Comparison of ENCODE assay signal across 24 mouse cellular contexts in the genomic region with DNA sequence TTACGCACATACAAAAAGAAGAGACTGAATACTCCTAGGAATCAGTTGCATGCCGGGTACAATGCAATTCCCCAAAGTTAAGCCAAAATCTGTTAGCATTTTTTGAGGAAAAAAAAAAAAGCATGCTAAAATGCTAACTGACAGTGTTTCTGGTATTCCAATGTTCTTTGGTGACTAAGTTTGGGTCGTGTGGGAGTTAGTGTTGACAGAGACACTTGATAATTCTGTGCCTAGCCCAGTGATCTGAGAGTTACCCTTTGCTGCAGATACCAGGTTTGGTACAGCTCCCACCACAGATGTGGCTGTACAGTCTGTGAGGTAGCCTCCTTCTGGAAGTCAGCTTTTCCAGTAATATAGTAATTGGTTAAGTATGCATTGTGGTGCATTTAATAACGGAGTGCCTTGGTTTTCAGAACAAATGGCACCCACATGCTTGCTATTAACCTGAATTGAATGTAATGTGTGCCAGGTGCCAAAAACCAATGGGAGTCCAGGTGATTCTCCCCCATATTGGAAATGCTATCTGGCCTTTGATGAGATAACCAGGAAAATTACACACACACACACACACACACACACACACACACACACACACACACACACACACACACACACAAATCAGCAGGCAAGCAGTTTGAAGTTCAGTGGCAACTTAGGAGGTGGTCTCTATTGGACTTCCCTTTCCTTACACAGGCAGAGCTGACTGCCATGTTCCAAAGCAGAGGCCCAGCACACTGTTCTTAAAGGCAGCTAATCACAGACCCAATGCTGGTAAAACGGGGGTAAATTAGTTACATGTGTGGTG.
DNase-seq lines count a peak whose midpoint lies in the region; ATAC-seq and TF ChIP-seq lines count a peak whose summit lies in the region.
"Had no signal": no experiment of that assay in that cellular context is flagged by ENCODE, and none has a peak within 500 bp of the region (broad histone marks: within the 10 kb centered on the region; RNA-seq: fewer than 3 reads in every experiment).

No protein-coding gene starts in this region.

- no peak overlapping the region for H3K27ac ChIP-seq in embryonic facial prominence, embryonic 11.5 days (replicated peaks; ENCODE audit: low read depth, low read length)
- H3K27ac ChIP-seq in limb, embryonic 13.5 days, result peak overlapping the region; percentile 29; the same call in 1 of the 2 replicates
- no peak overlapping the region for H3K27ac ChIP-seq in kidney, adult 2 months (ENCODE audit: insufficient read depth, low read depth, low read length)
- H3K27ac ChIP-seq: embryonic facial prominence, embryonic 13.5 days; forebrain, embryonic 13.5 days; heart, embryonic 15.5 days; hindbrain, embryonic 13.5 days; left cerebral cortex, adult 2 months; liver, embryonic 14.5 days; neural tube, embryonic 15.5 days had no signal

- H3K36me3 ChIP-seq in embryonic facial prominence, embryonic 11.5 days (replicated peaks; ENCODE audit: control insufficient read depth, insufficient read depth, low read depth, low read length), result no peaks in the 10 kb centered on the region
- no peaks in the 10 kb centered on the region for H3K36me3 ChIP-seq in limb, embryonic 13.5 days
- H3K36me3 ChIP-seq in kidney, adult 2 months (ENCODE audit: control insufficient read depth, insufficient read depth, low read length), result no peaks in the 10 kb centered on the region
- H3K36me3 ChIP-seq: embryonic facial prominence, embryonic 13.5 days; heart, embryonic 15.5 days; hindbrain, embryonic 13.5 days; neural tube, embryonic 15.5 days had no signal

- TF ChIP-seq POLR2A in brain, embryonic 14.5 days (IDR thresholded peaks at IDR 0.05; ENCODE audit: borderline replicate concordance, extremely low read depth, insufficient read depth, insufficient read length, poor library complexity, severe bottlenecking), result no peak
- TF ChIP-seq POLR2A in kidney, adult 2 months (IDR thresholded peaks at IDR 0.05; ENCODE audit: low read depth, low read length), result no peak

- TF ChIP-seq CTCF in brain, embryonic 14.5 days (IDR thresholded peaks at IDR 0.05; ENCODE audit: borderline replicate concordance, extremely low read depth, insufficient read depth, insufficient read length), result no peak
- TF ChIP-seq CTCF in kidney, adult 2 months (conservative IDR thresholded peaks at IDR 0.05; ENCODE audit: insufficient read depth, insufficient read length, low read depth, low read length), result no peak

- WGBS in embryonic facial prominence, embryonic 11.5 days, result 58% methylated on average over 5 of the region's 5 CpGs
- 42% methylated on average over 5 of the region's 5 CpGs for WGBS in limb, embryonic 13.5 days
- 67% methylated on average over 5 of the region's 5 CpGs for WGBS in kidney, adult 2 months

- H3K4me3 ChIP-seq in embryonic facial prominence, embryonic 11.5 days (ENCODE audit: low read depth, low read length), result no peak overlapping the region
- no peak overlapping the region for H3K4me3 ChIP-seq in limb, embryonic 13.5 days
- no peak overlapping the region for H3K4me3 ChIP-seq in kidney, adult 2 months (ENCODE audit: insufficient read depth, low read depth, low read length)
- H3K4me3 ChIP-seq: embryonic facial prominence, embryonic 13.5 days; erythroblast, embryonic 14.5 days; forebrain, embryonic 13.5 days; heart, embryonic 15.5 days; hindbrain, embryonic 13.5 days; left cerebral cortex, adult 2 months; neural tube, embryonic 15.5 days had no signal

- no peak overlapping the region for H3K4me2 ChIP-seq in embryonic facial prominence, embryonic 11.5 days (ENCODE audit: low read depth, low read length)
- peak overlapping the region; percentile 17; the same call in 1 of the 2 replicates for H3K4me2 ChIP-seq in limb, embryonic 13.5 days (replicated peaks)
- H3K4me2 ChIP-seq: embryonic facial prominence, embryonic 13.5 days; forebrain, embryonic 13.5 days; heart, embryonic 15.5 days; hindbrain, embryonic 13.5 days; lung, embryonic 14.5 days; neural tube, embryonic 15.5 days had no signal

- no peaks in the 10 kb centered on the region for H3K27me3 ChIP-seq in embryonic facial prominence, embryonic 11.5 days (ENCODE audit: control insufficient read depth, insufficient read depth, low read length)
- no peaks in the 10 kb centered on the region for H3K27me3 ChIP-seq in limb, embryonic 13.5 days
- no peaks in the 10 kb centered on the region; the same call in 1 of the 2 replicates for H3K27me3 ChIP-seq in kidney, adult 2 months (replicated peaks; ENCODE audit: control insufficient read depth, insufficient read depth, low read length)
- H3K27me3 ChIP-seq: embryonic facial prominence, embryonic 13.5 days; forebrain, embryonic 13.5 days; heart, embryonic 15.5 days; hindbrain, embryonic 13.5 days; neural tube, embryonic 15.5 days had no signal

- H3K4me1 ChIP-seq in embryonic facial prominence, embryonic 11.5 days (ENCODE audit: control insufficient read depth, insufficient read depth, low read length), result no peaks in the 10 kb centered on the region
- H3K4me1 ChIP-seq in limb, embryonic 13.5 days, result peaks cover 22% of the 10 kb centered on the region
- H3K4me1 ChIP-seq in kidney, adult 2 months (ENCODE audit: control insufficient read depth, insufficient read depth, low read length), result no peaks in the 10 kb centered on the region
- H3K4me1 ChIP-seq: heart, embryonic 15.5 days; hindbrain, embryonic 13.5 days; neural tube, embryonic 15.5 days had no signal

- DNase-seq in layer of hippocampus, adult 9-11 months, result peak; percentile 12
- DNase-seq in layer of hippocampus, postnatal 25 days (ENCODE audit: extremely low spot score in 1 of 2, low spot score in 1 of 2), result no peak
- peak; percentile 7 for DNase-seq in brain, embryonic 14.5 days (ENCODE audit: low read depth)
- peak; percentile 74 for DNase-seq in embryonic facial prominence, embryonic 11.5 days (ENCODE audit: low spot score)
- no peak for DNase-seq in kidney, adult 9 months
- DNase-seq in kidney, adult 2 months, result no peak
- DNase-seq: adrenal gland, adult 2 months; cerebellum, adult 2 months; gastrocnemius, postnatal 14 days; heart, postnatal 36 days; kidney, adult 11 months; kidney, postnatal 10 days; lung, embryonic 14.5 days; thymus, adult 2 months; thymus, postnatal 4 days had no signal

- peak; percentile 67; the same call in 1 of the 2 replicates for ATAC-seq in embryonic facial prominence, embryonic 11.5 days (replicated peaks; ENCODE audit: insufficient number of reproducible peaks, low FRiP score, low TSS enrichment, low read depth)
- ATAC-seq in limb, embryonic 13.5 days (ENCODE audit: low FRiP score, low read depth), result peak; percentile 81

- H3K9me3 ChIP-seq in embryonic facial prominence, embryonic 11.5 days (replicated peaks; ENCODE audit: control insufficient read depth, low read length), result no peaks in the 10 kb centered on the region
- peaks cover under 1% of the 10 kb centered on the region; the same call in 1 of the 2 replicates for H3K9me3 ChIP-seq in limb, embryonic 13.5 days
- H3K9me3 ChIP-seq: forebrain, embryonic 13.5 days; heart, embryonic 15.5 days; neural tube, embryonic 15.5 days had no signal

- no peak overlapping the region for H3K9ac ChIP-seq in embryonic facial prominence, embryonic 11.5 days (replicated peaks; ENCODE audit: low read length)
- no peak overlapping the region for H3K9ac ChIP-seq in limb, embryonic 13.5 days
- H3K9ac ChIP-seq: embryonic facial prominence, embryonic 13.5 days; forebrain, embryonic 13.5 days; heart, embryonic 15.5 days; hindbrain, embryonic 13.5 days; liver, embryonic 14.5 days; lung, embryonic 14.5 days; neural tube, embryonic 15.5 days had no signal

Comparison
In these comparisons a context has a peak if more than half of its experiments do, and no peak if none do; other contexts are left out.
1. DNase-seq: peak in layer of hippocampus, adult 9-11 months (single experiment), brain, embryonic 14.5 days (single experiment) and embryonic facial prominence, embryonic 11.5 days (single experiment); none in layer of hippocampus, postnatal 25 days (0 of 2), kidney, adult 9 months (single experiment) and kidney, adult 2 months (single experiment).